Mouse (Mus musculus): ENCODE results near the gene Dhrs4. TPM values are rescaled to one million over a fixed set of nuclear protein-coding genes. Genes with fewer than 3 reads are reported as not detected.
A peak's percentile ranks its signal among the peaks of the same experiment; 100 is the strongest.

Gene Dhrs4
- total and polyA plus RNA-seq, 2 experiments from 2014 or later: 15.8 to 29.6 TPM

DNA sequence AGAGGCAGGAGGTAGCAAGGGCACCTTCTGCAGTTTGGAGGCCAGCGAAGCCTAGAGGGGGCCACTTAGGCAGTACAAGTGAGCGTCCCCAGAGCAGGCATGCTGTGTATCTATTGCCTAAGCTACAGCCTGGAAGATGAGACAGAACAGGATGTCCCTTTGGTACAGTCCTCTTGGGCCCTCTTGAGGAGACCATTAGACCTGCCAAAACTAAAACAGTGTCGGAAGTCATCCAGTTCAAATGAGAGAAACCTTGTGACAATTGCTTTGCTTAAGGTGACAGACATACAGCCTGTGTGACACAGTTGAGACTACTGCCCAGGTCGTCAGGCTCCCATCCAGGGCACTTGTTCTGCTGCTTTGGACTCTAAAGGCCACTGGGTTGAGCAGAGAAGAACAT lies 41.0 kb downstream of the Dhrs4 start:
- Histone ChIP-seq H3K9ac (replicated peaks; ENCODE audit: low read length) (no peak overlapping the region), H3K4me2 (ENCODE audit: low read depth, low read length) (0 out of 2 replicates have a peak overlapping the region, but pooled peaks have one; percentile 79), H3K27me3 (ENCODE audit: insufficient read depth, low read length) (no peaks in the 10 kb centered on the region), H3K9me3 (ENCODE audit: low read length) (no peaks in the 10 kb centered on the region), H3K36me3 (ENCODE audit: insufficient read depth, low read length) (no peaks in the 10 kb centered on the region), H3K4me3 (ENCODE audit: low read length) (no peak overlapping the region), H3K27ac (peak overlapping the region; percentile 58; the same call in 1 of the 2 replicates), H3K4me1 (ENCODE audit: insufficient read depth, low read length) (peaks cover 12% of the 10 kb centered on the region; the same call in 1 of the 2 replicates)
- WGBS: 50% methylated on average over 4 of the region's 4 CpGs
- peak; percentile 37 for DNase-seq (ENCODE audit: low spot score)
- TF ChIP-seq CTCF (IDR thresholded peaks at IDR 0.05; ENCODE audit: low read depth): peak; percentile 34
- ATAC-seq: 0 out of 2 replicates have a peak, but pooled peaks have one; percentile 13

DNA sequence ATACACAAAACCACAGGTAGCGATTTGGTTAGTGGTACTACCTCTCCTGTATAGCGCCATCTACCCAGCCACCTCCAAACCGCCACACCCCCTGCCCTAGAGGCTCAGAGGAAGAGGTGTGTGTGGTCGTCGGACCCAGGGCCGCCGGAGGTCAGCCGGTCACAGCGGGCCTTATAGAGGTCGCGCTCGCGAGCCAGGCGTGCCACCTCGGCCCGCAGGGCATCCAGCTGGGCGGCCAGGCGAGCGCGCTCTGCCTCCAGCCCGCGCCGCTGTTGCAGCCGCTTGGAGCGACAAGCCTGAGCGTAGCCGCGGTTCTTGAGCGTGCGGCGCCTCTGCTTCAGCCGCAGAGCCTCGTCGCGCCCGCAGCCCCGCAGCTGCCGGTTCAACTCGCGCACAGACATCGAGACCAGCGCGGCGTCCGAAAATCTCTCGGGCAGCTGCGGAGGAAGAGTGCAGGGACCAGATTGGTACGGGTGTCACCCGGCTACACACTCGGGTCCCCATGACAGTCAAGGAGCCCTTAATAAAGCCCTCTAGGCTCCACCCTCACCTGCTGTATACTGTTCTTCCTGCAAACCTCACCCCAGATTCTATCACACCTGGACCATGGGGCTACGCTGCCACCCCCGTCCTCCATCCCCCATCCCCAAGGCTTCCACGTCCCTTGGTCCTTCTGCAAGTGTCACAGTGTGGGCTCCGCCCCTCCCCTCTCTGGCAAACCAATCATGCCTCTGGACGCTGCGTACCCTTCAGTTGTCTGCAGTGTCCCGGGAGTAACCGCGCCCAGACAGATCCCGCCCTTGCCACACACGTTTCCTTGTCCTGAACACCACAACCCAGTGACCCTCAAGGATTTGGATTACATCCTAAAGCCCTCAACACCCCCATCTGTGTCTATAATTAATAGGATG lies 42.1 kb downstream of the Dhrs4 start:
- Histone ChIP-seq H3K27me3 (ENCODE audit: insufficient read depth, low read length) (no peaks in the 10 kb centered on the region), H3K27ac (peak overlapping the region; percentile 84), H3K36me3 (ENCODE audit: insufficient read depth, low read length) (no peaks in the 10 kb centered on the region), H3K9ac (replicated peaks; ENCODE audit: low read length) (peak overlapping the region; percentile 65), H3K4me1 (ENCODE audit: insufficient read depth, low read length) (peaks cover 12% of the 10 kb centered on the region; the same call in 1 of the 2 replicates), H3K4me2 (ENCODE audit: low read depth, low read length) (peak overlapping the region; percentile 79), H3K4me3 (ENCODE audit: low read length) (peak overlapping the region; percentile 45), H3K9me3 (ENCODE audit: low read length) (no peaks in the 10 kb centered on the region)
- ATAC-seq (peak; percentile 72), DNase-seq (ENCODE audit: low spot score) (peak; percentile 74)
- under 1% methylated on average over 61 of the region's 61 CpGs for WGBS
- peak; percentile 52 for TF ChIP-seq CTCF (IDR thresholded peaks at IDR 0.05; ENCODE audit: low read depth)

DNA sequence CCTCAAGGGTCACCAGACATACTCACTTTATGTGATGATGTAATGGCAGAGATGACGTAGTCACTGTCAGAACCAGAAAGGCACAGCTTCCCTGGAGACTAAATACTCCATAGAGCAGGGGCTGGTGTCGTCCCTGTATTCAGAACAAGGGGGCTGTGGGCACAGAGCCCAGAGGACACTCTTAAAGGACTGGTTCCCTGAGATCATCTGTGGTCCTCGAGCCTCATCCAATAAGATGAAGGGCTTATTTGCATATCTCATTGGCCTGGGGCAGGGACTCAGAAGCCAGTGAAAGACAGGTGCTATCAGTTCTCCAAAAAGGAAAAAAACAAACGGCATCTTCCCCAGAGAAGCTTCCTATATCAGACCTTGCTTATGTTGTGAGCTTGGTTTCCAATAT lies 45.5 kb downstream of the Dhrs4 start:
- no peak for DNase-seq (ENCODE audit: low spot score)
- Histone ChIP-seq H3K4me1 (ENCODE audit: insufficient read depth, low read length) (peaks cover 12% of the 10 kb centered on the region; the same call in 1 of the 2 replicates), H3K9ac (replicated peaks; ENCODE audit: low read length) (no peak overlapping the region), H3K4me2 (ENCODE audit: low read depth, low read length) (no peak overlapping the region), H3K36me3 (ENCODE audit: insufficient read depth, low read length) (no peaks in the 10 kb centered on the region), H3K9me3 (ENCODE audit: low read length) (no peaks in the 10 kb centered on the region), H3K4me3 (ENCODE audit: low read length) (no peak overlapping the region), H3K27me3 (ENCODE audit: insufficient read depth, low read length) (no peaks in the 10 kb centered on the region), H3K27ac (no peak overlapping the region)
- no peak for TF ChIP-seq CTCF (IDR thresholded peaks at IDR 0.05; ENCODE audit: low read depth)
- no peak for ATAC-seq
- WGBS: 42% methylated on average over 4 of the region's 4 CpGs

DNA sequence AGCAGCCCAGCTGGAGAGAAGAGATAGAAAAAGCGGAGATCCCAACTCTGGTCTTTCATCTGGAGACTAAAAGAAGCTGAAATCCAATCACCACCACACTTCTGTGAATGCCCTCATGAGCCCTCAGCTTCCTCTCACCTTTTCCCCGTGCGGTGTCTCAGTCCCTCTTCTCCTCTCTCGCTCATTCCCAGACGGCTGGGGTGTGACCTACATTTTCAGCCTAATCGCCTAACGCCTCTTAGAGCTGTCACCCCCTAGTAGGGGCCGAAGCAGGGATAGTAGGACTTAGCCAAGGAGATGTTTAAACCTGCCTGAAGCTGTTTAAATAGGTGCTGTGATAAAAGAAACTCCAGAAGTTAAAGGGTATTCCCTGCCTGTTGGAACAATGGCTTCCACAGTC lies 46.2 kb downstream of the Dhrs4 start, which contains the start of gene Nrl:
TSS of gene Nrl (minus strand) at position 197 of the 400 bp plus-strand sequence.
- H3K4me3 ChIP-seq (ENCODE audit: low read length): no peak within 1 kb of the TSS
- ATAC-seq (no peak), DNase-seq (ENCODE audit: low spot score) (no peak)
- peaks cover 5% of the 10 kb centered on the region; the same call in 1 of the 2 replicates for H3K4me1 ChIP-seq (ENCODE audit: insufficient read depth, low read length)
- H3K9ac ChIP-seq (replicated peaks; ENCODE audit: low read length): no peak within 1 kb of the TSS
- H3K27me3 ChIP-seq (ENCODE audit: insufficient read depth, low read length): no peaks in the 10 kb centered on the region
- 43% methylated on average over 8 of the region's 8 CpGs for WGBS
- no peaks in the 10 kb centered on the region for H3K9me3 ChIP-seq (ENCODE audit: low read length)
- H3K36me3 ChIP-seq (ENCODE audit: insufficient read depth, low read length): no peaks in the 10 kb centered on the region
- H3K27ac ChIP-seq: no peak within 1 kb of the TSS
- no peak for TF ChIP-seq CTCF (IDR thresholded peaks at IDR 0.05; ENCODE audit: low read depth)
- no peak within 1 kb of the TSS for H3K4me2 ChIP-seq (ENCODE audit: low read depth, low read length)

DNA sequence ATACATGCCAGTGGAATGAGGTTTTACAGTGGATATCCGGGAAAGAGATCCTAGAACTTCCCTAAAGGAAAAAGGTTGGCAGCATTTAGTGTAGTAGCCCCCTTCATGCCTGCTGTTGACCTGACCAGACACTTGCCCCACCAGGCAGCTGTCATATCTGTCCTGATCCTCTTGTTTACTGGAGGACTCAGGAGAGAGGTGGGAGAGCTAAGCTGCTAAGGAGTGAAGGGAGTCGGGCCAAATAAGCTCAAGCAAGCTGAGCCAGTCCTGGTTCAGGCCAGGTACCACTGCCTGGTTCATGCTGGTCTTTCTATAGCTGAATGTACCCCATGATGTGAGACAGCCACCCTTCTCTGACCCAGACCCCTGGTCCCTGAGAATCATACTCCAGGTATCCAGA lies 48.1 kb downstream of the Dhrs4 start:
- no peak overlapping the region for H3K4me2 ChIP-seq (ENCODE audit: low read depth, low read length)
- H3K27me3 ChIP-seq (ENCODE audit: insufficient read depth, low read length): no peaks in the 10 kb centered on the region
- H3K36me3 ChIP-seq (ENCODE audit: insufficient read depth, low read length): no peaks in the 10 kb centered on the region
- ATAC-seq (no peak), DNase-seq (ENCODE audit: low spot score) (no peak)
- H3K4me3 ChIP-seq (ENCODE audit: low read length): no peak overlapping the region
- 86% methylated on average over 2 of the region's 2 CpGs for WGBS
- no peak overlapping the region for H3K27ac ChIP-seq
- TF ChIP-seq CTCF (IDR thresholded peaks at IDR 0.05; ENCODE audit: low read depth): no peak
- no peaks in the 10 kb centered on the region for H3K9me3 ChIP-seq (ENCODE audit: low read length)
- H3K9ac ChIP-seq (replicated peaks; ENCODE audit: low read length): no peak overlapping the region
- H3K4me1 ChIP-seq (ENCODE audit: insufficient read depth, low read length): no peaks in the 10 kb centered on the region

DNA sequence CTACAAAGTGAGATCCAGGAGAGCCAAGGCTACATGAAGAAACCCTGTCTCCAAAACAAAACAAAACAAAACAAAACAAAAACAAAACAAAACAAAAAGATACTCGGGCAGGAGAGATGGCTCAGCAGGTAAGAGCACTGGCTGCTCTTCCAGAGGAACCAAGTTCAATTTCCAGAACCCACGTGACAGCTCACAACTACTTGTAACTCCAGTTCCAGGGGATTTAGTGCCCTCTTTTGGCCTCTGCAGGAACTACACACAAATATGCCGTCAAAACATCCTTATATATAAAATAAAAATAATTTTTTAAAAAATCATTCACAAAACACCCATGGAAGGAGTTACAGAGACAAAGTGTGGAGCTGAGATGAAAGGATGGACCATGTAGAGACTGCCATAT lies 49.4 kb downstream of the Dhrs4 start:
- TF ChIP-seq CTCF (IDR thresholded peaks at IDR 0.05; ENCODE audit: low read depth): peak; percentile 61
- WGBS: 17% methylated on average over 3 of the region's 3 CpGs
- ATAC-seq (no peak), DNase-seq (ENCODE audit: low spot score) (peak; percentile 78)
- Histone ChIP-seq H3K9ac (replicated peaks; ENCODE audit: low read length) (no peak overlapping the region), H3K36me3 (ENCODE audit: insufficient read depth, low read length) (no peaks in the 10 kb centered on the region), H3K4me1 (ENCODE audit: insufficient read depth, low read length) (no peaks in the 10 kb centered on the region), H3K27ac (no peak overlapping the region), H3K4me3 (ENCODE audit: low read length) (no peak overlapping the region), H3K9me3 (ENCODE audit: low read length) (no peaks in the 10 kb centered on the region), H3K27me3 (ENCODE audit: insufficient read depth, low read length) (no peaks in the 10 kb centered on the region), H3K4me2 (ENCODE audit: low read depth, low read length) (no peak overlapping the region)

Measured in hindbrain, postnatal 0 days (tissue).